Mouse (Mus musculus) bone marrow, adult 2 months (tissue): Measurements from ENCODE around the gene Grik2.

Source experiments
- CTCF ChIP-seq: fragments of 200-500 bp; IDR thresholded peaks from 2 replicates; pipeline ENCODE4 v1.5.1; 2011; ENCODE audit warnings: low read length, control low read depth; ENCODE audit not compliant: control insufficient read depth, insufficient read depth
- POLR2A ChIP-seq: fragments of 200-500 bp; IDR thresholded peaks from 2 replicates; pipeline ENCODE4 v1.6.1; 2011; ENCODE audit warnings: low read depth, mild to moderate bottlenecking, control low read depth, low read length, borderline replicate concordance; ENCODE audit not compliant: control insufficient read depth

- TF ChIP-seq POLR2A (no peak), CTCF (no peak)
These were observed 405.6 kb downstream of the Grik2 start for GRCm38 (mm10) chr10:49382996-49383395.
